Mouse (Mus musculus): Measurements from ENCODE around the gene Lzts3.

Gene Lzts3

GRCm38 (mm10) chr2:130635847-130636246, 6.8 kb downstream of the Lzts3 start:
- DNase-seq (ENCODE audit: low spot score): no peak

GRCm38 (mm10) chr2:130634739-130635411, 7.7 kb downstream of the Lzts3 start:
- DNase-seq (ENCODE audit: low spot score): no peak

GRCm38 (mm10) chr2:130634006-130634738, 8.4 kb downstream of the Lzts3 start:
- no peak for DNase-seq (ENCODE audit: low spot score)

GRCm38 (mm10) chr2:130632887-130633675, 9.5 kb downstream of the Lzts3 start:
- DNase-seq (ENCODE audit: low spot score): no peak

- DNase-seq (ENCODE audit: low spot score): peak; percentile 23
Measured at GRCm38 (mm10) chr2:130632416-130632815, 10.2 kb downstream of the Lzts3 start.

GRCm38 (mm10) chr2:130629839-130630203, 12.8 kb downstream of the Lzts3 start, which contains the start of the genes Fastkd5 and Ubox5:
Gene Fastkd5 (minus strand): TSS chr2:130630027.
Gene Ubox5 (minus strand): TSS chr2:130630038.
- DNase-seq (ENCODE audit: low spot score): peak; percentile 90

- peak; percentile 33 for DNase-seq (ENCODE audit: low spot score)
Measured at GRCm38 (mm10) chr2:130629080-130629838, 13.3 kb downstream of the Lzts3 start.

GRCm38 (mm10) chr2:130628424-130628823, 14.2 kb downstream of the Lzts3 start:
- DNase-seq (ENCODE audit: low spot score): no peak

GRCm38 (mm10) chr2:130618972-130619371, 23.6 kb downstream of the Lzts3 start:
- DNase-seq (ENCODE audit: low spot score): no peak

GRCm38 (mm10) chr2:130613091-130613490, 29.5 kb downstream of the Lzts3 start:
- DNase-seq (ENCODE audit: low spot score): no peak

GRCm38 (mm10) chr2:130602195-130602594, 40.4 kb downstream of the Lzts3 start:
- no peak for DNase-seq (ENCODE audit: low spot score)

- DNase-seq (ENCODE audit: low spot score): no peak
Measured at GRCm38 (mm10) chr2:130598399-130598798, 44.2 kb downstream of the Lzts3 start.

- DNase-seq (ENCODE audit: low spot score): peak; percentile 61
Measured at GRCm38 (mm10) chr2:130597601-130598010, 45.0 kb downstream of the Lzts3 start.

GRCm38 (mm10) chr2:130595596-130595995, 47.0 kb downstream of the Lzts3 start:
- no peak for DNase-seq (ENCODE audit: low spot score)

- DNase-seq (ENCODE audit: low spot score): no peak
Measured at GRCm38 (mm10) chr2:130591016-130591415, 51.6 kb downstream of the Lzts3 start.

GRCm38 (mm10) chr2:130589761-130590160, 52.8 kb downstream of the Lzts3 start:
- DNase-seq (ENCODE audit: low spot score): no peak

GRCm38 (mm10) chr2:130589157-130589556, 53.4 kb downstream of the Lzts3 start:
- DNase-seq (ENCODE audit: low spot score): no peak

- DNase-seq (ENCODE audit: low spot score): no peak
Measured at GRCm38 (mm10) chr2:130588373-130588772, 54.2 kb downstream of the Lzts3 start.

GRCm38 (mm10) chr2:130586016-130586415, 56.6 kb downstream of the Lzts3 start:
- DNase-seq (ENCODE audit: low spot score): no peak

- no peak for DNase-seq (ENCODE audit: low spot score)
Measured at GRCm38 (mm10) chr2:130583902-130584560, 58.6 kb downstream of the Lzts3 start.

All from adipocyte (in vitro differentiated cells).